Mouse (Mus musculus): ENCODE data around the gene Cmc2. TPM values are rescaled to one million over a fixed set of nuclear protein-coding genes. Genes with fewer than 3 reads are reported as not detected.

The Cmc2 gene
- polyA plus RNA-seq, 1 experiment from 2014 or later, result 56.7 TPM

DNA sequence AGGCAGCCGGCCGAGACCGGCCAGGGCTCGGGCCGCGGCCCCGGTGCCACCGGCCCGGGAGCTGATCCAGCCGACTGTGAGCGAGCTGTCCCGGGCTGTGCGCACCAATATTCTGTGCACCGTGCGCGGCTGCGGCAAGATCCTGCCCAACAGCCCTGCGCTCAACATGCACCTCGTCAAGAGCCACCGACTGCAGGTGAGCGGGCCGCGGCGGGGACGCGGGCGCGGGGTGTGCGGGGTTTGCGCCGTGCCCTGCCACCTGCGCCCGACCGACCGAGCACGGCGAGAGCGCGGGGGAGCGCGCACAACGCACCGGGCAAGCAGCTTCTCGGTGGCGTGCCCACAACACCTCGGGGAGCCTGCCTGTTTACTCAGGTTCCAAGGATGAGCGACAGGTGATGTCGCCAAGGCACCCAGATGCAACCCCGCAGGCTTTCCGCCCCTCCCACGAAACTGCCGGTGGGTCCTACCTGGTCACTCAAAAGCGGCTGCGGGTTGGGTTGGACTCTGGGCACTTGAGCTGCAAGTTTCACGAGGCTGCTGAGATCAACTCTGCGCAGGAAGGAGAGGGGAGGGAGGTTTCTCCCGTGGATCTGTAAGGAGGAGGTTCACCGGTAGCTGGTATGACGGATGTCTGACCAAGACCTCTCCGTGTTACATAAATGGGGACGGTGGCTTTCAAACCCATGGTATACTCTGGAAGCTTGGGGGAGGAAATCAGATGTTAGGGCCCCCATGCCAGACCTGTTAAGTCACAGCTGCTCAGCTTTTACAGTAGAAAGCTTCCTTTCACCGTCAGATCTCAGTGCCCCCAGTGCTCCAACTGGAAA is 22.5 kb upstream of the Cmc2 start:
- H3K9ac ChIP-seq, result peak overlapping the region; percentile 88
- WGBS (ENCODE audit: insufficient replicate concordance), result under 1% methylated on average over 62 of the region's 62 CpGs
- H3K4me3 ChIP-seq (replicated peaks), result peak overlapping the region; percentile 97
- no peaks in the 10 kb centered on the region for H3K9me3 ChIP-seq (replicated peaks)
- H3K27ac ChIP-seq (replicated peaks), result 0 out of 2 replicates have a peak overlapping the region, but pooled peaks have one; percentile 38
- H3K4me1 ChIP-seq (replicated peaks), result peaks cover 53% of the 10 kb centered on the region
- peaks cover 18% of the 10 kb centered on the region for H3K36me3 ChIP-seq (replicated peaks)
- H3K4me2 ChIP-seq, result peak overlapping the region; percentile 97
- no peaks in the 10 kb centered on the region for H3K27me3 ChIP-seq
- ATAC-seq (ENCODE audit: insufficient read depth), result peak; percentile 56

DNA sequence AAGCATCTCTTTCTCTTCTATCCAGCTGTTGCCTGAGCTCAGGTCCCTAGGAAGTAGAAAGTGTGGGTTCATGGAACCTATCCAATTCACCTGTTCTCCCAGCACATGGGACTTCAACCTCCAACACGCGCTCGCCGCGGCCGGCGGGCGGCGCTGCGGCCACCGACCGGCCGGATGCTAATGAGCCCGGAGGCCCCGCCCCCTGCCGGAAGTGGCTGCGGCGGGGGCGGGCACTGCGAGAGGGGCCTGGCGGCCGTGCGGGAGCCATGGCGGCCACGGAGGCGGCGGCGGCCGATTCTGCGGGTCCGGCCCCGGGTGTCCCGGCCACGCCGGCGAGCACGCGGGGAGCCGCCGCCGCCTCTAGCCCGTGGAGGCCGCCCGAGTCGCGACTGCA is 21.9 kb upstream of the Cmc2 start, which contains the start of gene Atmin:
Atmin (plus strand) TSS at position 233 of the 394 bp plus-strand sequence.
- Histone ChIP-seq H3K4me1 (replicated peaks) (peaks cover 53% of the 10 kb centered on the region), H3K9me3 (replicated peaks) (no peaks in the 10 kb centered on the region), H3K36me3 (replicated peaks) (peaks cover 24% of the 10 kb centered on the region), H3K4me2 (peak within 1 kb of the TSS; percentile 97), H3K27ac (replicated peaks) (peak within 1 kb of the TSS; percentile 38; the same call in 1 of the 2 replicates), H3K27me3 (no peaks in the 10 kb centered on the region), H3K9ac (peak within 1 kb of the TSS; percentile 88), H3K4me3 (replicated peaks) (peak within 1 kb of the TSS; percentile 97)
- WGBS (ENCODE audit: insufficient replicate concordance), result under 1% methylated on average over 36 of the region's 46 CpGs
- ATAC-seq (ENCODE audit: insufficient read depth), result peak; percentile 85

DNA sequence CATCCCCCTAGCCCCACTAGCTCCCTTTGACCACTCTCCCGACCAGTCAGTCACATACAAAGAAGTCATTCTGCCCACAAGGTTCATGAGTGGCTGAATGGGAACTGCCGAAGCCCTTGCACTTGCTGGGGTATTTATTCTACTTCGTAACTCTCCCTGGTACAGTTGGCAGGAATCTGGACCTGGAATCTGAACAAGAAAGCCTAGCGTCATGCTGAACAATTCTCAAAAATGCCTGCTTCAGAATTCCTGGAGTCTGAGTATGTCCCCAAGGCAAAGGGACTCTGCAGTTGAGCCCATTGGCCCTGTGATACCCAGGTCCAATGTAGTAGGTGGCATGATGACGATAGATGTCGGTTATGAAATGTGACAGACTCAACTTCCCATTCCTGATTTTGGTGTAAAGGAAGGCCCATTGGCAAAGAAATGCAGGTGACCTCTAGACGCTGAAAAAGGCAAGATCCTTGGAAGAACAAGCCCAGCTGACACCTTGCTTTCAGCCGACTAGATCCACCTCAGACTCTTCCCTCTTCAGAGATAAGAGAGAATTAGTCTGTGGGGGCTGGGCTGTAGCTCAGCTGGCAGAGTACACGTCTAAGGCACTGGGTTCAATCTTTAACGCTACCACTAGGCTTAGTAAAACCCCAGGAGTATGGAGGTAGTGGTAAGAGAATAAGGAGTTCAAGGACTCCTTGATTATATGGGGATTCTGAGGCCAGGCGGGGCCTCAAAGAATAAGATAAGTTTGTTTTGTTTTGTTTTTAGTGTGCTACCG is 21.2 kb upstream of the Cmc2 start:
- Histone ChIP-seq H3K4me3 (replicated peaks) (peak overlapping the region; percentile 97), H3K27me3 (no peaks in the 10 kb centered on the region), H3K4me1 (replicated peaks) (peaks cover 46% of the 10 kb centered on the region), H3K4me2 (peak overlapping the region; percentile 97), H3K9me3 (replicated peaks) (no peaks in the 10 kb centered on the region), H3K27ac (replicated peaks) (peak overlapping the region; percentile 24; the same call in 1 of the 2 replicates), H3K36me3 (replicated peaks) (peaks cover 31% of the 10 kb centered on the region), H3K9ac (no peak overlapping the region)
- 52% methylated on average over 12 of the region's 12 CpGs for WGBS (ENCODE audit: insufficient replicate concordance)
- ATAC-seq (ENCODE audit: insufficient read depth), result 0 out of 2 replicates have a peak, but pooled peaks have one; percentile 23

DNA sequence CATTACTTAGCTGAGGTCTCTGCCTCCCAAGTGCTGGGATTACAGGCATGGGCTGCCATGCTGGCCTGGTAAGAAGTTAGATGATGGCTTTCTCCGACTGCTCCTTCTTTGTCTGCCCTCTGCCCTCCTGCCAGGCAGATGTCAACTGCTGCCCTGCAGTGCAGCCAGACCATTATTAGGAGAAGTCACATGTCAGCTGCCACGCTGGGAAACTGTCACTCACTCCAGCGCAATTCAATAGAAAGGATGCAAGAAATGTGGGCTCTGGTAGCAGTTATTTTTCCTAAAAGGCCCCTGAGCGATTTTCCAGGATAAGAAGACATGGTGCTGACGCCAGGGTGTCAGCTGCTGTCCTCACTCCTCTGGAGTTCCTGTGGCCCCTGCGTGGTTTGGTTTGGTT is 14.3 kb upstream of the Cmc2 start:
- ATAC-seq (ENCODE audit: insufficient read depth), result no peak
- Histone ChIP-seq H3K4me1 (replicated peaks) (no peaks in the 10 kb centered on the region), H3K9me3 (replicated peaks) (no peaks in the 10 kb centered on the region), H3K27ac (replicated peaks) (no peak overlapping the region), H3K4me2 (no peak overlapping the region), H3K4me3 (replicated peaks) (no peak overlapping the region), H3K9ac (no peak overlapping the region), H3K27me3 (no peaks in the 10 kb centered on the region), H3K36me3 (replicated peaks) (peaks cover 91% of the 10 kb centered on the region)
- WGBS (ENCODE audit: insufficient replicate concordance), result 67% methylated on average over 6 of the region's 6 CpGs

DNA sequence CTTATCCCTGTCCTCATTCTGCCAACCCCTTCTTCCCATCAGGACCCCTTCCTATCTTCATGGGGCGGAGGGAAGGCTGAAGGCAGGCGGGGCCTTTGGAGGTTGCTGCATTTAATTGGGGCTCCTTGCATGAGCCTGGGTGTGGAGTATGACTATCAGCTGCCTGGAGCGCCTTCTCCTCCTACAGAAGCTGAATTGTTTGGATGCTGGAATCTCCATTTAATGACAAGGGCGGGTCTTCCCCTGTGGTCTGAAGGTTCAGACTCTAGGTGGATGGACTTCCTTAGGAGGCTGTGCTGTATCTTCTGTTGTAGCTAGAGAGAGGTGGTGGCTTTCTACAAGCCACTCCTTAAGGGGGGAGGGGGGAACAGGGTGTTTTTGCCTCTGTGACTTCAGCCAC is 13.7 kb upstream of the Cmc2 start:
- Histone ChIP-seq H3K4me3 (replicated peaks) (no peak overlapping the region), H3K36me3 (replicated peaks) (peaks cover 89% of the 10 kb centered on the region), H3K4me1 (replicated peaks) (no peaks in the 10 kb centered on the region), H3K4me2 (no peak overlapping the region), H3K27me3 (no peaks in the 10 kb centered on the region), H3K9me3 (replicated peaks) (no peaks in the 10 kb centered on the region), H3K9ac (no peak overlapping the region), H3K27ac (replicated peaks) (no peak overlapping the region)
- 92% methylated on average over 4 of the region's 4 CpGs for WGBS (ENCODE audit: insufficient replicate concordance)
- no peak for ATAC-seq (ENCODE audit: insufficient read depth)

DNA sequence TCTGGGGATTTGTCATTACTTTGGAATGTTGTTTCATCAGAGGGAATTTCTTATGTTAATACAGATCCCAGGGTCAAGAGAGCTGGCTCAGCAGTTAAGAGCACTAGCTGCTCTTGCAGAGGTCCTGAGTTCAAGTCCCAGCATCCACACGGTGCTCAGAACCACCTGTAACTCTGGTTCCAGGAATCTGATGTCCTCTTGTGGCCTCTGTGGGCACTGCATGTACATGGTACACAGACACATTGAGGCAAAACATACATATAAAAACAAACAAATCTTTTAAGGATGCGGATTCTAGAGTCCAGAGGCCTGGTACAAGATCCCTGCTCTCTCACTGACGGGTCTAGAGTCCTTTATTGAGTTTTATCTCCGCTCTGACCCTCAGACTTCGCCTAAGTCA is 7.3 kb upstream of the Cmc2 start:
- 80% methylated on average over 5 of the region's 5 CpGs for WGBS (ENCODE audit: insufficient replicate concordance)
- no peak overlapping the region for H3K9ac ChIP-seq

DNA sequence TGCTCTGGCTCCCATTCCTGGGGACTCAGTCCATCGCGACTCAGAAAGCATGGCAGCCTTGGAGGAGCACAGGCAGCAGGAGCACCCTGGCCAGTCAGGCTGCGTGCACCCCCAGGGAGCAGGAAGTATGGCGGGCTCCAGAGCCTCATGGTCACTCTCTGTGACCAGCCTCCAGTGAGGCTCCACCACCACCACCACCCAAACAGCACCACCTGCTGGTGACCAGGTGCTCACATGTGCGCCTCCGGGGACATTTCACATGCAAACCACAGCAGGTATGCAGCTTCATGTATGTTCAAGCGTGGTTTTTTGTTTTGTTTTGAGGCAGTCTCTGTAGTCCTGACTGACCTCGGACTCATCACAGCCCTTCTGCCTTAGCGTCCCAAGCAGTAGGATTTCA is 6.6 kb upstream of the Cmc2 start:
- H3K4me2 ChIP-seq, result no peak overlapping the region
- peaks cover 7% of the 10 kb centered on the region for H3K4me1 ChIP-seq (replicated peaks)
- H3K4me3 ChIP-seq (replicated peaks), result no peak overlapping the region
- ATAC-seq (ENCODE audit: insufficient read depth), result peak; percentile 14; the same call in 1 of the 2 replicates
- no peaks in the 10 kb centered on the region for H3K27me3 ChIP-seq
- H3K27ac ChIP-seq (replicated peaks), result no peak overlapping the region
- no peak overlapping the region for H3K9ac ChIP-seq
- H3K36me3 ChIP-seq (replicated peaks), result peaks cover 83% of the 10 kb centered on the region
- H3K9me3 ChIP-seq (replicated peaks), result no peaks in the 10 kb centered on the region
- 78% methylated on average over 9 of the region's 9 CpGs for WGBS (ENCODE audit: insufficient replicate concordance)

More for the DNA sequence above, 7.3 kb upstream of the Cmc2 start:
- Histone ChIP-seq H3K27ac (replicated peaks) (no peak overlapping the region), H3K27me3 (no peaks in the 10 kb centered on the region), H3K9me3 (replicated peaks) (no peaks in the 10 kb centered on the region), H3K4me2 (no peak overlapping the region), H3K36me3 (replicated peaks) (peaks cover 90% of the 10 kb centered on the region), H3K4me3 (replicated peaks) (no peak overlapping the region), H3K4me1 (replicated peaks) (peaks cover 1% of the 10 kb centered on the region; the same call in 1 of the 2 replicates)
- ATAC-seq (ENCODE audit: insufficient read depth), result no peak

DNA sequence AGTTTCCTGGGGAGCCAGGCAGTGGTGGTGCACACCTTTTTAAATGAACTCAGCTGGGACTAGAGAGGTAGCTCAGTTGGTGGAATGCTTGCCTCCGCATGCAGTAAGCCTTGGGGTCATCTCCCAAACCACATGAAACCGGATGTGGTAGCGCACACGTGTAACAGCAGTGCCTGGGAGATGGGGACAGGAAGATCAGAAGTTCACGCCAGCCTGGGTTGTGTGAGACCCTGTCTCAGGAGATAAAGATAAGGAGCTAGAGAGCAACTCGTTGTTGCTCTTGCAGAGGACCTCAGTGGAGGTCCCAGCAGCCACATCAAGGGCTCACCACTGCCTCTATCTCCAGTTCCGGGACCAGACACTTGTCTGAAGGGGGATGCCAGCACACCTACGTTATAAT is 2.3 kb upstream of the Cmc2 start:
- Histone ChIP-seq H3K27me3 (no peaks in the 10 kb centered on the region), H3K27ac (replicated peaks) (no peak overlapping the region), H3K4me2 (no peak overlapping the region), H3K9me3 (replicated peaks) (no peaks in the 10 kb centered on the region), H3K9ac (no peak overlapping the region), H3K36me3 (replicated peaks) (peaks cover 43% of the 10 kb centered on the region), H3K4me3 (replicated peaks) (no peak overlapping the region), H3K4me1 (replicated peaks) (peaks cover 30% of the 10 kb centered on the region)
- no peak for ATAC-seq (ENCODE audit: insufficient read depth)
- WGBS (ENCODE audit: insufficient replicate concordance), result 39% methylated on average over 8 of the region's 8 CpGs

DNA sequence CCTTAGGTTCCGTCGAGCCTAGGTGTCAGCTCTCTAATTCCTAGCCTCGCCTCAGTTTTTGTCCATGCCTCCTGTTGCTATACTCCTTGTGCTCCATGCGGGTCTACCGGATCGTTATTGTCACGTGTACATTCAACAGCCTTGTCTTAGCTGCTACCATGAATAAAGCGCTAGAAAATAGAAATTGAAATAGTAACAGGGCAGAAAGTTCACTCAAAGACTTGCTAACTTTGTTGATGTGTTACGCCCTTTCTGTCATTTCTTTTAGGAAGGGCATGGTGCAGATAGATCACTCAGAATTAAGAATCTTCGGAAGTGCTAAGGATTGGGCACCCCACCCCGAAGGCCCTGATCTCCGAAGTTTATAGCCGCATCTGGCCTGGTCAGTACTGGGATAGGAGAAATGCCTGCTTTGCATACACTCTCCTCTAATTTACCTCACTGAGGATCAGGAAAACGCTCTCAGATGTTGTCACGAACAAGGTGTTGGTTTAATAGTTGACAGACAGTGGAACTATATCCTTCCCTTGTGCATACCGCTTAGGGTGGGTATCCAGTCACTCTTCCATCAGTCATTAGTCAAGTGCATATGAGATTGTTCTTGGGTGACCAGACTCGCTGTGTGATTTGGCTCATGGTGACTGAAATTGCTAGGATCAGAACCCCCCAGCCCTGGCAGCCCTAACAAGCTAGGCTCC is 954 bp upstream of the Cmc2 start:
- peak overlapping the region; percentile 89 for H3K27ac ChIP-seq (replicated peaks)
- no peaks in the 10 kb centered on the region for H3K27me3 ChIP-seq
- WGBS (ENCODE audit: insufficient replicate concordance), result 25% methylated on average over 17 of the region's 17 CpGs
- ATAC-seq (ENCODE audit: insufficient read depth), result no peak
- H3K4me3 ChIP-seq (replicated peaks), result peak overlapping the region; percentile 89
- peaks cover 31% of the 10 kb centered on the region for H3K36me3 ChIP-seq (replicated peaks)
- peaks cover 34% of the 10 kb centered on the region for H3K4me1 ChIP-seq (replicated peaks)
- no peaks in the 10 kb centered on the region for H3K9me3 ChIP-seq (replicated peaks)
- peak overlapping the region; percentile 85 for H3K9ac ChIP-seq
- H3K4me2 ChIP-seq, result peak overlapping the region; percentile 80

DNA sequence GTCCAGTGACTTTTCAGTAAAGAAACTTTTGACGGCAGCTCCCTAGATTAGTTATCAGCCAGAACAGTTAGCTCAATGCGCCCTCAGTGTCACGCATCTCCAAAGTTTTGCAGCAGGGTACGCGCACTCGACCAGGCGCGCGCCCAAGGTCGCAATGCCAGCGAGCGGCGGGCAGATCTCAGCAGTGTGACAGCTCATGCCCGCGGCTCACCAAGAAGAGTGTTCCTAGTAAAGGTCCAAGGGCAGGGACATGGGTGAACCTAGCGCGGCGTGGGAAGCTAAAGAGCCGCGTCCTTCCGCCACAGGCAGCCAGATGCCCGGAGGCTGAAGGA is 284 bp downstream of the Cmc2 start:
- peak overlapping the region; percentile 80 for H3K4me2 ChIP-seq
- peak overlapping the region; percentile 85 for H3K9ac ChIP-seq
- peak overlapping the region; percentile 89 for H3K4me3 ChIP-seq (replicated peaks)
- H3K4me1 ChIP-seq (replicated peaks), result peaks cover 37% of the 10 kb centered on the region
- H3K27ac ChIP-seq (replicated peaks), result peak overlapping the region; percentile 89
- under 1% methylated on average over 22 of the region's 22 CpGs for WGBS (ENCODE audit: insufficient replicate concordance)
- H3K27me3 ChIP-seq, result no peaks in the 10 kb centered on the region
- peaks cover 31% of the 10 kb centered on the region for H3K36me3 ChIP-seq (replicated peaks)
- ATAC-seq (ENCODE audit: insufficient read depth), result peak; percentile 71
- H3K9me3 ChIP-seq (replicated peaks), result no peaks in the 10 kb centered on the region

DNA sequence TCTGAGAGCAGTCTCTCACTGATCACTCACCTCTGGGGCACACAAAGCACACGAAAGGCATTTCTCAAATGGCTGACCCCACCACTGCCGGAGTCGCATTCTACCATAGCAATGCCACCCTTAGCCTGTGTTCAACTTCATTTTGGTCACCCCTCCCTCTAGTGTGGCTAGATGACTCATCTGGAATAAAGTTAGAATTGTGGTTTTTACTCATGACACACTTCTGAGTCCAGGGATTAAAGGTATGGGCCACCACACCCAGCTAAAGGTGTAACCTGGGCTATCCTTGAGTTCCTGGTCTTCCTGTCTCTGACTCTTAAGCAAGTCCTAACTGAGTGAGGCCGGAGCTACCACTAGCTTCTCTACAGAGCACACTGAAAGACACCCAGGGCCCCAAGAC is 15.4 kb downstream of the Cmc2 start:
- 81% methylated on average over 4 of the region's 4 CpGs for WGBS (ENCODE audit: insufficient replicate concordance)
- Histone ChIP-seq H3K27ac (replicated peaks) (no peak overlapping the region), H3K27me3 (no peaks in the 10 kb centered on the region), H3K4me2 (no peak overlapping the region), H3K9ac (no peak overlapping the region), H3K36me3 (replicated peaks) (peaks cover 50% of the 10 kb centered on the region), H3K4me3 (replicated peaks) (no peak overlapping the region), H3K4me1 (replicated peaks) (no peaks in the 10 kb centered on the region), H3K9me3 (replicated peaks) (no peaks in the 10 kb centered on the region)
- no peak for ATAC-seq (ENCODE audit: insufficient read depth)

Measured in liver, embryonic 15.5 days (tissue).